Mouse (Mus musculus) stomach, postnatal 0 days (tissue): ENCODE measurements around the gene Abl2. TPM values are rescaled to one million over a fixed set of nuclear protein-coding genes. Genes with fewer than 3 reads are reported as not detected.
A peak's percentile ranks its signal among the peaks of the same experiment; 100 is the strongest.

Experiments used
- ATAC-seq: fragments of 200-750 bp; cut with Nextera tagmentation; 2 replicates; pipeline ENCODE4 v1.8.0; 2017; ENCODE audit not compliant: low FRiP score, low TSS enrichment
- DNase-seq: peaks from one replicate; pipeline ENCODE4 v3.0.0-alpha.2; 2016; ENCODE audit warnings: low spot score
- H3K27ac ChIP-seq: fragments of 300-500 bp; sonication (generic); replicated peaks from 2 replicates; pipeline ENCODE4 v1.5.1; 2014; ENCODE audit warnings: mild to moderate bottlenecking, control low read depth
- H3K27me3 ChIP-seq: fragments of 300-500 bp; sonication (generic); 2 replicates; pipeline ENCODE4 v1.6.1; 2014; ENCODE audit warnings: low read length; ENCODE audit not compliant: control insufficient read depth, insufficient read depth
- H3K36me3 ChIP-seq: fragments of 300-500 bp; sonication (generic); 2 replicates; pipeline ENCODE4 v1.6.1; 2014; ENCODE audit warnings: low read length, mixed read lengths; ENCODE audit not compliant: control insufficient read depth, insufficient read depth
- H3K4me1 ChIP-seq: fragments of 300-500 bp; sonication (generic); replicated peaks from 2 replicates; pipeline ENCODE4 v1.6.1; 2014; ENCODE audit warnings: antibody characterized with exemption; ENCODE audit not compliant: control insufficient read depth, insufficient read depth
- H3K4me2 ChIP-seq: fragments of 300-500 bp; sonication (generic); replicated peaks from 2 replicates; pipeline ENCODE4 v1.6.1; 2014; ENCODE audit warnings: low read depth, mild to moderate bottlenecking, control low read depth, moderate library complexity
- H3K4me3 ChIP-seq: fragments of 300-500 bp; sonication (generic); 2 replicates; pipeline ENCODE4 v1.5.1; 2014; ENCODE audit warnings: low read depth, low read length, control low read depth
- H3K9ac ChIP-seq: fragments of 300-500 bp; sonication (generic); 2 replicates; pipeline ENCODE4 v1.6.1; 2014; ENCODE audit warnings: mild to moderate bottlenecking, low read length, control low read depth, mixed read lengths
- H3K9me3 ChIP-seq: fragments of 300-500 bp; sonication (generic); 2 replicates; pipeline ENCODE4 v1.6.1; 2016; ENCODE audit warnings: low read length; ENCODE audit not compliant: control insufficient read depth
- CTCF ChIP-seq: IDR thresholded peaks from 2 replicates; pipeline ENCODE4 v1.5.1; 2016; ENCODE audit warnings: antibody characterized with exemption, low read depth, mild to moderate bottlenecking, moderate library complexity
- EP300 ChIP-seq: optimal IDR thresholded peaks from 2 replicates; pipeline ENCODE3; 2016; ENCODE audit warnings: antibody characterized with exemption
- WGBS: fragments of 180-500 bp; shearing (Covaris S2); extraction: QIAGEN DNeasy Blood & Tissue Kit; methylation state at CpG from one replicate; pipeline ENCODE4 v1.1.7; 2014; 5-methylcytosine and 5-hydroxymethylcytosine counted together
- polyA plus RNA-seq: library from polyadenylated mRNA; unstranded; fragments of >200 nt; fragmentation: Nextera tagmentation; extraction: Ambion mirVana; gene quantifications from 2 replicates; pipeline ENCODE4 v1.2.1, GENCODE M21; 2015

The Abl2 gene
- polyA plus RNA-seq, 1 experiment from 2014 or later, result 1.4 TPM

DNA sequence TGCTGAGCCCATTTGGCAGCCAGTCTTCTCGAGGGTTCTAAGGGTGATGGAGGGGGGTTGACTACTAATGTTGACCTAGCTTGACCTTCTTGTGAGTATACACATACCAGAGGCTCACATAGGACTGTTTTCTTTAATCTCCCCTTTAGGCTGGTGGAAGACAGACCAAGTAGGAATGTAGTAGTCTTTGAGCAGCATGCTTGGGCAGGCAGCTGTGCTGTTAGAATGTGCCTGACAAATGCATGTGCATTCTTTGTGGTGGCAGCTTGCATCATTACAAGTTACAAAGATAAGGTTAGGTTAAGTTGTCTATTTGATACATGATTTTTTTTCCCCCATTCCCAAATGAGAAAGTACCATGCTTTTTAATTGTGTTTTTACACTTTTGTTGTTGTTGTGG is 31.8 kb downstream of the Abl2 start:
- 21% methylated on average over 1 of the region's 1 CpGs for WGBS
- DNase-seq (no peak), ATAC-seq (no peak)
- no peaks in the 10 kb centered on the region for H3K27me3 ChIP-seq
- no peaks in the 10 kb centered on the region for H3K9me3 ChIP-seq
- H3K36me3 ChIP-seq, result no peaks in the 10 kb centered on the region
- TF ChIP-seq CTCF, result no peak
- no peak for TF ChIP-seq EP300
- no peak overlapping the region for H3K4me2 ChIP-seq
- H3K27ac ChIP-seq, result no peak overlapping the region
- H3K4me1 ChIP-seq, result no peaks in the 10 kb centered on the region
- H3K9ac ChIP-seq, result no peak overlapping the region
- no peak overlapping the region for H3K4me3 ChIP-seq

DNA sequence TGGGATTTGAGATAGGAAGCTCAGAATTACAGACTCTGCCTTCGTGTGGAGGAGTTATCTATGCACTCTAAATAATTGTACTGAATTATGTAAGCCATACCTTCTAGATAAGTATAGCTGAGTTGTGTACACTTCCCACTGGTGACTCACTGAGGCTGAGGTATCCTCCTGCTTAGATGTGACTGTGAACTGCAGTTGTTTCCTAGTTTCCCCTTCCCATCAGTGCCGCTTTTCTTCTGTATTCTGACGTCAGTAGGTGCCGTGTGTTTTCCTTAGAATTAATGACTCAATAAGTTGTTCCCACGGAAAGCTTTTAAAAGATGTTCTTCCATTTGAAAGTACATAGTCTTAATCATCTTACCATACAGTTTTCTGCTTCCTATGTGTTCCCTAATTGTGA is 34.7 kb downstream of the Abl2 start:
- no peak overlapping the region for H3K4me3 ChIP-seq
- 50% methylated on average over 5 of the region's 5 CpGs for WGBS
- H3K27me3 ChIP-seq, result no peaks in the 10 kb centered on the region
- H3K36me3 ChIP-seq, result no peaks in the 10 kb centered on the region
- H3K4me2 ChIP-seq, result no peak overlapping the region
- H3K4me1 ChIP-seq, result no peaks in the 10 kb centered on the region
- peak; percentile 87 for ATAC-seq
- no peak overlapping the region for H3K9ac ChIP-seq
- no peaks in the 10 kb centered on the region for H3K9me3 ChIP-seq
- no peak overlapping the region for H3K27ac ChIP-seq
- DNase-seq, result no peak
- no peak for TF ChIP-seq EP300
- no peak for TF ChIP-seq CTCF

DNA sequence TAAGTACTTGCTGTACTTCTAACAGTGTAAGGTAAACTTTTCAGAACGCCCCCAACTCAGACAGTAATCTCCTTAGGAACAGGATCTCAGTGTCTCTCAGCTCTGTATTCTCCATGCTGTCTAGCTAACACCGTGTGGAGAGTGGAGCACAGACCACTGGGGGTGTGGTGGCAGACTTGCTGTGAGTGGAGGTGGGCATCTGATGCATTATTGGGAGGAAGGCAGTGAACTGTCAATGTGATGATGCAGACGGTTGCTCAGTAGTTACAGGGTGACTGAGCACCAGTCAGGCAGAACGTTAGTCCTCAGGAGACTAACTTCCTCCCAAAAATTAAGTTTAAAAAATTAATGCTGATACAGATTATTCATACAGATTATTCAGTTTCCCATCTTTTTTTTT is 38.5 kb downstream of the Abl2 start:
- H3K4me1 ChIP-seq, result no peaks in the 10 kb centered on the region
- no peak overlapping the region for H3K4me3 ChIP-seq
- H3K9me3 ChIP-seq, result no peaks in the 10 kb centered on the region
- WGBS, result 86% methylated on average over 4 of the region's 4 CpGs
- no peak overlapping the region for H3K27ac ChIP-seq
- H3K27me3 ChIP-seq, result no peaks in the 10 kb centered on the region
- no peak overlapping the region for H3K4me2 ChIP-seq
- ATAC-seq (no peak), DNase-seq (no peak)
- TF ChIP-seq CTCF (no peak), EP300 (no peak)
- no peaks in the 10 kb centered on the region for H3K36me3 ChIP-seq
- no peak overlapping the region for H3K9ac ChIP-seq

DNA sequence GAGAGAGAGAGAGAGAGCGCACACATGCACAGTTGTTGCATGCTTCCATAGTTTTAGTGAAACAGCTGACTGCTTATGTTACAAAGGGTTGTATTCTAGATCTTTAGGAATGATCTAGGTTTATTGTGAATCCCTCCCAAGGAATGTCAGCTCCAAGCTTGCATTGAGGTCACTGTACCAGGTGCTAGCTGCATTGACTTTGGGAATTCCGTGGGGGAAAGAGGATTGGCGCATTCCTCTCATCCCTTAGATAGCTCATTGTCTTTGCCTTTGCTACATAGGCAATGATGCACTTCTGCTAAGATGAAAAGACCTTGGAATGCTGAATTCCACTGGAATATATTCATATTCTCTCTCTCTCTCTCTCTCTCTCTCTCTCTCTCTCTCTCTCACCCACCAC is 44.0 kb downstream of the Abl2 start:
- Histone ChIP-seq H3K4me3 (no peak overlapping the region), H3K9me3 (no peaks in the 10 kb centered on the region), H3K4me2 (no peak overlapping the region), H3K27me3 (no peaks in the 10 kb centered on the region), H3K27ac (no peak overlapping the region), H3K4me1 (no peaks in the 10 kb centered on the region), H3K36me3 (no peaks in the 10 kb centered on the region), H3K9ac (no peak overlapping the region)
- DNase-seq (no peak), ATAC-seq (no peak)
- no peak for TF ChIP-seq CTCF
- no peak for TF ChIP-seq EP300
- WGBS, result 76% methylated on average over 3 of the region's 3 CpGs

DNA sequence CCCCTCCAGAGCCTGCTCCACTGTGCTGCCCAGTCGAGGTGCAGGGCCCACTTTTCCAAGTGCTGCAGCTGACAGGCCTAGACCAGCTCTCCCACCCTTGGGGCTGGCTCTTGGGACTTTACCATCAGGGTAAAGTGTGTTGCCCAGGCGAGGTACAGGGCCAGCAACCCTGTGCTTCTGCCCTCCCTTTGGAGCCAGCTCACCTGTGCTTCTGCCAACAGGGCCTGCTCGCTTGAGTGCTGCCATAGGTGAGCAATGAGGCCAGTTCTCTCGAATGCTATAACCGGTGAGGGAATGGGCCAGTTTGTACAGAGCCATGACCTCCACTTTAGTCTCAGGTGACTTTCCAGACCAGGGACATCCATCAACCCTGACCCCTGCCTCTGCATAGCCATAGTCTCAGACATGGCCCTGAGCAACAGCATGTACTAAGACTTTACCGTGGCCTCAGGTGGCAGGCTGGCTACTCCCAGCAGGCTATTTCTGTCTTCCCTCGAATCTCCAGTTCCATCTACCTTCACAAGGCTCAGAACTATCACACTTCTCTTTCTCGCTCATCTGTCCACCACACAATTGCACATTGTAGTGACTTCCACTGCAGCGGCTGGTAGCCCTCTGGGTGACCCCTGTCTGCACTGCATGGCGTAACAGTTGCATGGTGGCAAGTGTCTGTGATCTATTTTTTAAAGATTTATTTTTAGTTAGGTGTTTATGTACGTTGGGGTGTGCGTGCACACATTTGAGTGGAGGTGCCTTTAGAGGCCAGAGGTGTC is 46.7 kb downstream of the Abl2 start:
- Histone ChIP-seq H3K4me1 (no peaks in the 10 kb centered on the region), H3K36me3 (no peaks in the 10 kb centered on the region), H3K4me2 (no peak overlapping the region), H3K27ac (no peak overlapping the region), H3K4me3 (no peak overlapping the region), H3K27me3 (no peaks in the 10 kb centered on the region), H3K9ac (no peak overlapping the region), H3K9me3 (no peaks in the 10 kb centered on the region)
- TF ChIP-seq EP300, result no peak
- no peak for TF ChIP-seq CTCF
- ATAC-seq (no peak), DNase-seq (no peak)
- 70% methylated on average over 12 of the region's 12 CpGs for WGBS

DNA sequence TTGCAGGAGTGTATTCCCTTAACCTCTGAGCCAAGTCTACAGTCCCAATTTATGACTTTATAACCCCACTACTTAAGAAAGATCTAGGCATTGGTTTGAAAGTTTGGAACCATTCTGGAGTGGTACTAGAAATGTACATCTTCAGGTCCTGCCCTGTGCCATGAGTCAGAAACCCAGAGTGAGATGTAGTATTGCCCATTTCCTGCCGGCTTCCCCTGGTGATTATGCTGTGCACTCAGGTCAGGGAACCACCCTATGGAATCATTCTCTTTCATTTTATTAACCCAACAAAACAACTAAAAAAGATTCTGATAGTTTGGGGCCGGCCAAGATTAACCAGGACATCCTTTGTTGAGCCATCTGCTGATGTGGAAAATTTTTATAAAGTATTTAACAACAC is 47.4 kb downstream of the Abl2 start:
- ATAC-seq (no peak), DNase-seq (no peak)
- Histone ChIP-seq H3K27ac (no peak overlapping the region), H3K27me3 (no peaks in the 10 kb centered on the region), H3K9ac (no peak overlapping the region), H3K4me2 (no peak overlapping the region), H3K4me3 (no peak overlapping the region), H3K36me3 (no peaks in the 10 kb centered on the region), H3K4me1 (no peaks in the 10 kb centered on the region), H3K9me3 (no peaks in the 10 kb centered on the region)
- WGBS, result 66% methylated on average over 2 of the region's 2 CpGs
- TF ChIP-seq EP300 (no peak), CTCF (no peak)
